Mouse (Mus musculus) intestine, postnatal 0 days (tissue): Measurements from ENCODE around the gene Atp5d. TPM values are rescaled to one million over a fixed set of nuclear protein-coding genes. Genes with fewer than 3 reads are reported as not detected.
A peak's percentile ranks its signal among the peaks of the same experiment; 100 is the strongest.

Source experiments
- ATAC-seq: fragments of 200-750 bp; cut with Nextera tagmentation; 2 replicates; pipeline ENCODE4 v1.8.0; 2017; ENCODE audit warnings: mild to moderate bottlenecking, moderate TSS enrichment, moderate library complexity
- H3K27ac ChIP-seq: fragments of 300-500 bp; sonication (generic); 2 replicates; pipeline ENCODE4 v1.5.1; 2014; ENCODE audit warnings: mild to moderate bottlenecking, low read depth, low read length, moderate library complexity
- H3K27me3 ChIP-seq: fragments of 300-500 bp; sonication (generic); replicated peaks from 2 replicates; pipeline ENCODE4 v1.6.1; 2014; ENCODE audit warnings: low read length, mixed read lengths; ENCODE audit not compliant: control insufficient read depth, insufficient read depth
- H3K36me3 ChIP-seq: fragments of 300-500 bp; sonication (generic); 2 replicates; pipeline ENCODE4 v1.6.1; 2014; ENCODE audit warnings: mild to moderate bottlenecking, moderate library complexity; ENCODE audit not compliant: control insufficient read depth, insufficient read depth
- H3K4me1 ChIP-seq: fragments of 300-500 bp; sonication (generic); replicated peaks from 2 replicates; pipeline ENCODE4 v1.6.1; 2014; ENCODE audit warnings: antibody characterized with exemption, low read length, mixed read lengths; ENCODE audit not compliant: control insufficient read depth, insufficient read depth
- H3K4me2 ChIP-seq: fragments of 300-500 bp; sonication (generic); replicated peaks from 2 replicates; pipeline ENCODE4 v1.6.1; 2014; ENCODE audit warnings: low read depth, mild to moderate bottlenecking, moderate library complexity
- H3K4me3 ChIP-seq: fragments of 300-500 bp; sonication (generic); 2 replicates; pipeline ENCODE4 v1.5.1; 2014; ENCODE audit warnings: low read depth, low read length
- H3K9ac ChIP-seq: fragments of 300-500 bp; sonication (generic); 2 replicates; pipeline ENCODE4 v1.6.1; 2014; ENCODE audit warnings: mild to moderate bottlenecking, low read depth, low read length
- H3K9me3 ChIP-seq: fragments of 300-500 bp; sonication (generic); 2 replicates; pipeline ENCODE4 v1.6.1; 2016; ENCODE audit warnings: mixed run types; ENCODE audit not compliant: control insufficient read depth
- CTCF ChIP-seq: sonication (generic); IDR thresholded peaks from 2 replicates; pipeline ENCODE4 v1.5.1; 2016; ENCODE audit warnings: low read depth, mild to moderate bottlenecking, control low read depth, antibody characterized with exemption, moderate library complexity
- WGBS: fragments of 180-500 bp; shearing (Covaris S2); extraction: QIAGEN DNeasy Blood & Tissue Kit; methylation state at CpG from one replicate; pipeline ENCODE4 v1.1.7; 2014; 5-methylcytosine and 5-hydroxymethylcytosine counted together
- polyA plus RNA-seq: library from polyadenylated mRNA; unstranded; fragments of >200 nt; fragmentation: Nextera tagmentation; extraction: Ambion mirVana; gene quantifications from 2 replicates; pipeline ENCODE4 v1.2.1, GENCODE M21; 2015

Atp5d gene
- polyA plus RNA-seq, 1 experiment from 2014 or later = 1,009 TPM

- H3K4me1 ChIP-seq = peaks cover 50% of the 10 kb centered on the region
- ATAC-seq = no peak
- peaks cover 53% of the 10 kb centered on the region for H3K36me3 ChIP-seq
- no peaks in the 10 kb centered on the region for H3K27me3 ChIP-seq
- 56% methylated on average over 7 of the region's 7 CpGs for WGBS
- H3K27ac ChIP-seq = peak overlapping the region; percentile 92; the same call in 1 of the 2 replicates
- H3K9me3 ChIP-seq = no peaks in the 10 kb centered on the region
- 0 out of 2 replicates have a peak overlapping the region, but pooled peaks have one; percentile 3 for H3K4me2 ChIP-seq
- no peak for TF ChIP-seq CTCF
- no peak overlapping the region for H3K9ac ChIP-seq
- no peak overlapping the region for H3K4me3 ChIP-seq
Observed at GRCm38 (mm10) chr10:80156752-80157053, 18.3 kb downstream of the Atp5d start.

- 0 out of 2 replicates have a peak overlapping the region, but pooled peaks have one; percentile 3 for H3K4me2 ChIP-seq
- 63% methylated on average over 15 of the region's 15 CpGs for WGBS
- peak overlapping the region; percentile 92 for H3K27ac ChIP-seq
- H3K4me1 ChIP-seq = peaks cover 47% of the 10 kb centered on the region
- H3K4me3 ChIP-seq = no peak overlapping the region
- H3K36me3 ChIP-seq = peaks cover 50% of the 10 kb centered on the region
- no peak for TF ChIP-seq CTCF
- peak overlapping the region; percentile 11; the same call in 1 of the 2 replicates for H3K9ac ChIP-seq
- ATAC-seq = no peak
- no peaks in the 10 kb centered on the region for H3K27me3 ChIP-seq
- no peaks in the 10 kb centered on the region for H3K9me3 ChIP-seq
Observed at GRCm38 (mm10) chr10:80157141-80157929, 18.9 kb downstream of the Atp5d start.

GRCm38 (mm10) chr10:80158307-80158986 lies 20.0 kb downstream of the Atp5d start:
- H3K9me3 ChIP-seq = no peaks in the 10 kb centered on the region
- peak overlapping the region; percentile 92 for H3K27ac ChIP-seq
- H3K4me2 ChIP-seq = peak overlapping the region; percentile 25
- H3K4me1 ChIP-seq = peaks cover 36% of the 10 kb centered on the region
- H3K4me3 ChIP-seq = no peak overlapping the region
- WGBS = 8% methylated on average over 18 of the region's 18 CpGs
- TF ChIP-seq CTCF = no peak
- ATAC-seq = peak; percentile 12
- 0 out of 2 replicates have a peak overlapping the region, but pooled peaks have one; percentile 43 for H3K9ac ChIP-seq
- H3K36me3 ChIP-seq = peaks cover 42% of the 10 kb centered on the region
- H3K27me3 ChIP-seq = no peaks in the 10 kb centered on the region

- peak overlapping the region; percentile 69 for H3K4me2 ChIP-seq
- WGBS = 11% methylated on average over 12 of the region's 12 CpGs
- H3K27me3 ChIP-seq = no peaks in the 10 kb centered on the region
- no peak overlapping the region for H3K9ac ChIP-seq
- peak overlapping the region; percentile 26 for H3K4me3 ChIP-seq
- no peaks in the 10 kb centered on the region for H3K9me3 ChIP-seq
- H3K36me3 ChIP-seq = peaks cover 36% of the 10 kb centered on the region
- no peak for TF ChIP-seq CTCF
- peaks cover 37% of the 10 kb centered on the region for H3K4me1 ChIP-seq
- no peak; the same call in 1 of the 2 replicates for ATAC-seq
- peak overlapping the region; percentile 92 for H3K27ac ChIP-seq
Observed at GRCm38 (mm10) chr10:80159021-80159560, 20.7 kb downstream of the Atp5d start.

GRCm38 (mm10) chr10:80159561-80160454 lies 21.4 kb downstream of the Atp5d start:
- Histone ChIP-seq H3K27me3 (no peaks in the 10 kb centered on the region), H3K36me3 (peaks cover 29% of the 10 kb centered on the region), H3K4me2 (peak overlapping the region; percentile 69), H3K4me1 (peaks cover 37% of the 10 kb centered on the region), H3K9ac (no peak overlapping the region; the same call in 1 of the 2 replicates), H3K9me3 (no peaks in the 10 kb centered on the region), H3K27ac (peak overlapping the region; percentile 92), H3K4me3 (peak overlapping the region; percentile 26)
- peak; percentile 59 for ATAC-seq
- peak; percentile 16 for TF ChIP-seq CTCF
- WGBS = under 1% methylated on average over 55 of the region's 55 CpGs
